Mouse (Mus musculus) hindlimb bud, embryonic 11.5 days (tissue): ENCODE data around the gene Slamf9.

ENCODE experiments used
- DNase-seq: peaks from one replicate; pipeline ENCODE4 v3.0.0-alpha.2; 2012; ENCODE audit warnings: low read depth, low spot score; ENCODE audit errors: extremely low spot score

Slamf9 gene

GRCm38 (mm10) chr1:172488831-172489230 is 13.7 kb downstream of the Slamf9 start:
- no peak for DNase-seq

GRCm38 (mm10) chr1:172489585-172490250 is 14.6 kb downstream of the Slamf9 start:
- no peak for DNase-seq

GRCm38 (mm10) chr1:172490261-172490661 is 15.1 kb downstream of the Slamf9 start:
- peak; percentile 47 for DNase-seq

- DNase-seq: no peak
These were observed 16.9 kb downstream of the Slamf9 start for GRCm38 (mm10) chr1:172492047-172492446.

- DNase-seq: no peak
These were observed 18.4 kb downstream of the Slamf9 start for GRCm38 (mm10) chr1:172493516-172493915.

- no peak for DNase-seq
These were observed 20.9 kb downstream of the Slamf9 start for GRCm38 (mm10) chr1:172496030-172496429.

- no peak for DNase-seq
These were observed 22.3 kb downstream of the Slamf9 start for GRCm38 (mm10) chr1:172497428-172497827.

GRCm38 (mm10) chr1:172499765-172500441 is 24.7 kb downstream of the Slamf9 start, which contains the start of gene Tagln2:
TSS of gene Tagln2 (plus strand) at chr1:172500047.
- DNase-seq: no peak

GRCm38 (mm10) chr1:172500451-172501370 is 25.6 kb downstream of the Slamf9 start:
- no peak for DNase-seq

- DNase-seq: no peak
These were observed 26.4 kb downstream of the Slamf9 start for GRCm38 (mm10) chr1:172501371-172502144.

GRCm38 (mm10) chr1:172502145-172503110 is 27.3 kb downstream of the Slamf9 start:
- no peak for DNase-seq

GRCm38 (mm10) chr1:172503111-172503997 is 28.2 kb downstream of the Slamf9 start:
- DNase-seq: no peak

GRCm38 (mm10) chr1:172504756-172505155 is 29.6 kb downstream of the Slamf9 start:
- no peak for DNase-seq

GRCm38 (mm10) chr1:172507001-172507400 is 31.8 kb downstream of the Slamf9 start:
- no peak for DNase-seq

GRCm38 (mm10) chr1:172507701-172508100 is 32.5 kb downstream of the Slamf9 start:
- DNase-seq: no peak

- DNase-seq: no peak
These were observed 33.0 kb downstream of the Slamf9 start for GRCm38 (mm10) chr1:172508172-172508571.

GRCm38 (mm10) chr1:172509235-172509634 is 34.1 kb downstream of the Slamf9 start:
- DNase-seq: no peak

- no peak for DNase-seq
These were observed 34.8 kb downstream of the Slamf9 start for GRCm38 (mm10) chr1:172509983-172510382.
